Mouse (Mus musculus): ENCODE measurements around the gene Rasal2. TPM values are rescaled to one million over a fixed set of nuclear protein-coding genes. Genes with fewer than 3 reads are reported as not detected.

Rasal2 gene
- polyA plus RNA-seq, 1 experiment from 2014 or later, result 6.2 TPM

DNA sequence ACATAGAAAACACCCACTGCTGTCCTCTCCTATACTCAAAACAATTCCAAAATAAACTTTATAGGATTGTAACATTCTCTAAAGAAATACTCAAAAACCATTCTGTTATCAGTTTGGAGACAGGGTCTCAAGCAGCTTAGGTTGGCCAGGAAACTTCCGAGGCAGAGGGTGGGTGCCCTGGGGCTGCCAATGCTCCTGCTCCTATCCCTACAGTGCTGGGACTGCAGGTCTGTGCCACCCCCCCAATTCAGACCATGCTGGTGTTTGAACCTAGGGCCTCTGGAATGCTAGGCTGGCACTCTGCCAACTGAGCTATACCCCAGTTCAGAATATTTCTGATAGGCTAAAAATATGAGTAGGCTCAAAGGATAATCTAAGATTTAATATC, 274.5 kb downstream of the Rasal2 start:
- Histone ChIP-seq H3K36me3 (no peaks in the 10 kb centered on the region), H3K27me3 (ENCODE audit: low read depth, poor library complexity, severe bottlenecking) (no peaks in the 10 kb centered on the region), H3K4me1 (no peaks in the 10 kb centered on the region), H3K27ac (no peak overlapping the region), H3K4me3 (no peak overlapping the region), H3K9me3 (replicated peaks) (no peaks in the 10 kb centered on the region)
- no peak for DNase-seq (ENCODE audit: low spot score)
- 86% methylated on average over 1 of the region's 1 CpGs for WGBS

DNA sequence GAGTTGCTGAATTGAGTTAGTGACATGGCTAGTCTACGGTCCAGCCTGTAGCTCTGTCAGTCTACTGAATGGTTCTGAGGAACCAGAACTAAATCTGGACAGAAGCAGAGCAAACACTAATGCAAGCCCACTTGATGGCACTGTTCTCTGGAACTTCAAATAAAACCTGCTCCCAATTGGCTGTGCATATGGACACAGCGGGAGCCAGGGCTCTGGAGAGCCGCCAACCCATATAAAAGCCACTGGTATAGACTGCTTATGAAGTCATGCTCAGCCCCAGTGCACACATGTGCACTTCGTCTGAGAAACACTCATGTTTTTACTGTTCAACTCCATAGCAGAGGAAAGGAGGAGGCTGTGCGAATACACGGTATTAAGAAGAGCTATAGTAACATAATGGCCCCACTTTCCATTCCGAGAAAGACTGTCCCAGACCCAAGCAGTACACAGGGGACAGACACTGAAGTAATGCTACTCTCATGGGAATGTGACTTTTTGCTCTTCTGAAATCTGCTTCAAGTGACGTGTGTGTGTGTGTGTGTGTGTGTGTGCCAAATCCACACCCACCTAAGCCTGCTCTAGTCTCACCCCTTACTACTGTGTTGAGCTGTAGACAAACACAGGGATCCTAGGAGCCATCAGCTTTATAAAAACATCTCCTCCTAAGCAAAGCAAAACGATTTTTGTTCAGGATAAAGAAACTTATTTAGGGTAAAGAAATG, 275.1 kb downstream of the Rasal2 start:
- DNase-seq (ENCODE audit: low spot score), result no peak
- H3K27ac ChIP-seq, result no peak overlapping the region
- WGBS, result 90% methylated on average over 9 of the region's 9 CpGs
- H3K4me1 ChIP-seq, result no peaks in the 10 kb centered on the region
- no peaks in the 10 kb centered on the region for H3K27me3 ChIP-seq (ENCODE audit: low read depth, poor library complexity, severe bottlenecking)
- no peaks in the 10 kb centered on the region for H3K9me3 ChIP-seq (replicated peaks)
- H3K4me3 ChIP-seq, result no peak overlapping the region
- no peaks in the 10 kb centered on the region for H3K36me3 ChIP-seq

DNA sequence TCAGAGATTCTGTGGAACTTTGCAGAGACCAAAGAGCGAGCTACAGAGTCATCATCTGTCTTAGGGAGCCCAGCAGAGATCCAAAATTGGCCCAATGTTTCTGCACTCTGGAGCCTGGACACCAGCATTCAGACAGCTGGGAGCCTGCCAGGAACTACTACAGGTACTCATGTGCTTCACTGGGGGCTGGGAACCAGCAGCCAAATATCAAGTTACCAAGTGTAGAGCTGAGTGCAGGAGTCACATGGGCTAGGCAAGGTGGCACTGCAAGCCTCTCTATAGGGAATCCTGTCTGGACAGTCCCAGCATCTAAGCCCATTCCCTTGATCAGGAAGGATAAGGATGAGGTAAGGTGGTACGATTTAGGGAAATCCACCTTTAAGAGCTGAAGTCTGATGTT, 284.2 kb downstream of the Rasal2 start:
- Histone ChIP-seq H3K9me3 (replicated peaks) (no peaks in the 10 kb centered on the region), H3K4me1 (peaks cover 4% of the 10 kb centered on the region; the same call in 1 of the 2 replicates), H3K36me3 (no peaks in the 10 kb centered on the region), H3K27ac (no peak overlapping the region), H3K27me3 (ENCODE audit: low read depth, poor library complexity, severe bottlenecking) (no peaks in the 10 kb centered on the region), H3K4me3 (no peak overlapping the region)
- no peak for DNase-seq (ENCODE audit: low spot score)
- 90% methylated on average over 2 of the region's 2 CpGs for WGBS

DNA sequence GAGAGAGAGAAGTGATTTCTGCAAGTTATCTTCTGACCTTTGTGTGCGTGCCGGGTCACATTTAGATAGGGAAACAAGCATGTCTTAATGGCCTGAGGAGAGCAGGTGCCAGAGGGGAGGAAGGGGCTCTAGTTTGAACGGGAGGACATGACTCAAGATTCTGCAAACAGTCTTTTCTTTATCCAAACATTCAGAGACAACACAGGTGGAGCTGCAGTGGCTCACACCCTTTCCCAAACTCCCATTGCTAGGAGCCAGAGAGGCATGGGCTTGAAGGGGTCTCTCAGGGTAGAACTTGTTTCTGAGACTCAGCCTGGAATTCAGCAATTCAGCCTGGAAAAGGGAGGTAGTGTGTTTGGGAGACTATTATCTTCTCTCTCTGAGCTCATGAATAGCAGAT, 288.6 kb downstream of the Rasal2 start:
- Histone ChIP-seq H3K4me3 (no peak overlapping the region), H3K9me3 (replicated peaks) (no peaks in the 10 kb centered on the region), H3K27me3 (ENCODE audit: low read depth, poor library complexity, severe bottlenecking) (no peaks in the 10 kb centered on the region), H3K4me1 (peaks cover 4% of the 10 kb centered on the region; the same call in 1 of the 2 replicates), H3K36me3 (no peaks in the 10 kb centered on the region), H3K27ac (no peak overlapping the region)
- WGBS, result 92% methylated on average over 3 of the region's 3 CpGs
- DNase-seq (ENCODE audit: low spot score), result no peak

DNA sequence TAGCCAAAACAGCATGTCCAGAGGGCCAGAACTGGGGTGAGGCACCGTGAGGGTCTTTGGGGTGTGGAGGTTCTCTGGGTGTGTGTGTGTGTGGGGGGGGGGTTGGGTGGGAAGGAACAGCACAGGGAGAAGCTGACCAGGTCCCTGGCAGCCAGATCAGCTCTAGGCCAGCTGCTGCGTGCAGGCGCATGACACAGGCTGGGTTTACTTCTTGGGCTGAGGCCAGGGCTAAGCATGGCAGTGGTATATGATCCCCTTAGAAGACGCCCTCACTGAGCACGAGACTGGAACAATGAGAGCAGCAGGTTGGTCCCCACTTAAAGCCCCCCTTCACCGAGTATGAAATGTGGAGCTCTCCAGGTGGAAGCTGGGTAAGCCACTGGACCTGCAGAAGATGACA, 293.2 kb downstream of the Rasal2 start:
- Histone ChIP-seq H3K27ac (no peak overlapping the region), H3K27me3 (ENCODE audit: low read depth, poor library complexity, severe bottlenecking) (no peaks in the 10 kb centered on the region), H3K36me3 (no peaks in the 10 kb centered on the region), H3K4me1 (no peaks in the 10 kb centered on the region), H3K9me3 (replicated peaks) (no peaks in the 10 kb centered on the region), H3K4me3 (no peak overlapping the region)
- no peak for DNase-seq (ENCODE audit: low spot score)
- 92% methylated on average over 6 of the region's 6 CpGs for WGBS

DNA sequence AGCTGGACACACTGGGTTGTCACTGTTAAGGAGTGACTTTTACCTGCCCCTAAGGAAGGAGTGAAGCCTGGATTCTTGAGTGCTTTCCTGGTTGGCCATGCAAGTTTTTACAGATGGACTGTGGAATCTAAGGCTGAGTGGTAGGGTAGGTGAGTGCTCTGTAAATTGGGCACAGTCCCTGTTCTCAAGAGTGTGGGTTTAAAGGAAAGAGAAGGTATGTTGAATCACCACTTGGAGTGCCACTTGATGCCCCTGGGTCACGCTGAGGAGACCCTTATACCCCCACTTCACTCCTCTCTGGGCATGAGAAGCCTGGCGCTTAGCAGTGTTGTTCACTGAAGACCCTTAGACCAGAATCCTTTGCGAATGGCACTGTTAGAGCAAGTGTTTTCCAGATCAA, 295.0 kb downstream of the Rasal2 start:
- WGBS, result 86% methylated on average over 3 of the region's 3 CpGs
- Histone ChIP-seq H3K36me3 (no peaks in the 10 kb centered on the region), H3K4me3 (no peak overlapping the region), H3K27ac (no peak overlapping the region), H3K9me3 (replicated peaks) (no peaks in the 10 kb centered on the region), H3K27me3 (ENCODE audit: low read depth, poor library complexity, severe bottlenecking) (no peaks in the 10 kb centered on the region), H3K4me1 (no peaks in the 10 kb centered on the region)
- DNase-seq (ENCODE audit: low spot score), result no peak

DNA sequence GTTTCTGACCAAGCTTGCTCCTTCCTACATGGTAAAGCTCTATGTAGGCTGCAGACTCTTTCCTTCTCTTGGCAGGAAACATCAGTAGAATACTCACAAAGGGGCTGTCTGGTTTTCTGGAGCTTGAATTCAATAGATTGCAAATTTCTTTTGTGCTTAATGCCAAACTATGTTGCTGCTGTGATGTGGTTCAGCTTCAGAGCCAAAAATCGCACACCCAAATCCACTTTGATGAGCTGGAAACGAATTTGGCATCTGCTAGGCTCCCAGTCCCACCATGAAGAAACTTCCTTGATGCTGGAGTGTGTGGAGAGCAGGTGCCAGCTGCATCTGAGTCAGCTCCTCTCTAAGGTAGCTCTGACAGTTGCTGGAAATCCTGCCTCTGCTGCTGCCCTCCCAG, 297.9 kb downstream of the Rasal2 start:
- no peak for DNase-seq (ENCODE audit: low spot score)
- H3K9me3 ChIP-seq (replicated peaks), result no peaks in the 10 kb centered on the region
- H3K27ac ChIP-seq, result no peak overlapping the region
- no peak overlapping the region for H3K4me3 ChIP-seq
- H3K4me1 ChIP-seq, result no peaks in the 10 kb centered on the region
- 76% methylated on average over 2 of the region's 2 CpGs for WGBS
- H3K27me3 ChIP-seq (ENCODE audit: low read depth, poor library complexity, severe bottlenecking), result no peaks in the 10 kb centered on the region
- no peaks in the 10 kb centered on the region for H3K36me3 ChIP-seq

DNA sequence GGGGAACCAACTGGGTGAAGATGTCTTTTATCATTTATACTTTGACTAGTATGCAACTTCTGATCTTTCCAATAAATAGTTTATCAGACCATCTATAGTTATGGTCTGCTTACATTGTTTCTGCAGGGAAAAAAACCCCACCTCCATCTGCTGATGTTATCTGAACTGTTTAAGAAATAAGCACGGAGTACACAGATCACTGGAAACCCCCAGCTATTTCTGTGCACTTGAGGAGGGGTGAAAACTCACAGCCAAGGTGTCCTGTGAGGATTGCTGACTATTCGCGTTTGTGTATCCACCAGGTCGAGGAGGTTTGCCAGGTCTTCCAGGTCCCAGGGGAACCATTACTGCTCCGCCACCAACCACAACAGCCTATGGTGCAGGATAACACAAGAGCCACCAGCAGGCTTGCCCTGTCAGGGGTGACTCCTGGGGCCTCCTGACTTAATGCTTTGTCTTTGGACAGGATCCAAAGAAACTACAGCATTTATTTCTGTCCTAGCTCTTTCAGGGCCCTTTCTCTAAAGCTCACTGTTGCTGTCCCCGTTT, 302.0 kb downstream of the Rasal2 start:
- no peaks in the 10 kb centered on the region for H3K36me3 ChIP-seq
- no peak overlapping the region for H3K27ac ChIP-seq
- H3K27me3 ChIP-seq (ENCODE audit: low read depth, poor library complexity, severe bottlenecking), result no peaks in the 10 kb centered on the region
- no peaks in the 10 kb centered on the region for H3K4me1 ChIP-seq
- no peaks in the 10 kb centered on the region for H3K9me3 ChIP-seq (replicated peaks)
- WGBS, result 89% methylated on average over 6 of the region's 6 CpGs
- no peak for DNase-seq (ENCODE audit: low spot score)
- H3K4me3 ChIP-seq, result no peak overlapping the region

DNA sequence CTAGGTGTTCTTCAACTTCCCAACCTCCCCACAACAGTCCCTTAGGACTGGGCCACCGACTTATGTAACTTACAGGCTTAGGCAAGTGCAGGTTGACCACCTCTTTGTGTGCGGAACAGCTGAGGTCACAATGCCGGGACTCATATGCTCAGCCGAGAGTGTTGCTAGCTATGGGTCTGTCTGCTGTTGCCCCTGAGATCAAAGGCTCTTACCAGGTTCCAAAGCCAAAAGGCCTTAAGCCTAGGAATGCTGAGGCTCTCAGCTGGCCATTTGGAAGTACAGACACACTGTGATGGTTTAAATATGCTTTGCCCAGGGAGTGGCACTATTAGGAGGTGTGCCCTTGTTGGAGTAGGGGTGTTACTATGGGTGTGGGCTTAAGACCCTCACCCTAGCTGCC, 303.8 kb downstream of the Rasal2 start, which contains the start of gene Tex35:
TSS of gene Tex35 (minus strand) at position 101 of the 400 bp plus-strand sequence.
- no peak for DNase-seq (ENCODE audit: low spot score)
- no peaks in the 10 kb centered on the region for H3K4me1 ChIP-seq
- WGBS, result 82% methylated on average over 4 of the region's 4 CpGs
- H3K36me3 ChIP-seq, result no peaks in the 10 kb centered on the region
- H3K27ac ChIP-seq, result no peak within 1 kb of the TSS
- H3K4me3 ChIP-seq, result no peak within 1 kb of the TSS
- no peaks in the 10 kb centered on the region for H3K27me3 ChIP-seq (ENCODE audit: low read depth, poor library complexity, severe bottlenecking)
- no peaks in the 10 kb centered on the region for H3K9me3 ChIP-seq (replicated peaks)

DNA sequence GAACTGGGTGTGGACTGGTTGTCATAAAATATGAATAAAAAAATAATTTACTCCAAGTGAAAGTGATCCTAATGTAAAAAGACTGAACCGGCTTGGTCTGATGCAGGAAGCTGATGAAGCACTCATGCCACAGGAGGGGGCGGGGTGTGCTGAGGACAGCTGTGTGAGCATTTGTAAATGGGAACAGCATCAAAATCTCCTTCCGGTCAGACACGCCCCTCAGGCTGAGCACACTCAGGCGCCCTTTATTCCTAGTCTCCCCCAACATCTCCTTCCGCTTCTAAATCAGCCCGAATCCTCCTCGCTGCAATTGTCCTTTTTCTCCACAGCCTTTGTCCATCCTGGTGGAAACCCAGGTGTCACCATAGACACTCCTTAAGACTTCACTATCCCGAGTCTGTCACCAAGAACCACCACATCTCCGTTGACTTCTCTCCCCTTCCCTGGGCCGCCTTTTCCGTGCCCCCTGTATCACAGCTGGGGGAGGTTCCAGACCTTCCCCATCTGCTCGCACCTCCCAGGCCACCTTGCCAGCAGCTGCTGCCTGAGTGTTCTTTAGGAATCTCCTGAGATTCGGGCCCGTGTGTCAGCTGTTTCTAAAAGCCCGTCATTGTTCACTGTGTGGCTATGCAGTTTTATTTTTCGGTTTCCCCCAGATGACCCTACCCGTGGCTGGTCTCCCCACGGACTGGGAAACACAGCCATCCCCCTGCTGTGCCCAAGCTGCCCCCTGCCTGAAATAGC, 311.1 kb downstream of the Rasal2 start:
- Histone ChIP-seq H3K9me3 (replicated peaks) (no peaks in the 10 kb centered on the region), H3K27me3 (ENCODE audit: low read depth, poor library complexity, severe bottlenecking) (no peaks in the 10 kb centered on the region), H3K4me1 (peaks cover 9% of the 10 kb centered on the region), H3K4me3 (peak overlapping the region; percentile 35), H3K27ac (no peak overlapping the region; the same call in 1 of the 2 replicates), H3K36me3 (no peaks in the 10 kb centered on the region)
- DNase-seq (ENCODE audit: low spot score), result no peak
- WGBS, result 25% methylated on average over 19 of the region's 19 CpGs

DNA sequence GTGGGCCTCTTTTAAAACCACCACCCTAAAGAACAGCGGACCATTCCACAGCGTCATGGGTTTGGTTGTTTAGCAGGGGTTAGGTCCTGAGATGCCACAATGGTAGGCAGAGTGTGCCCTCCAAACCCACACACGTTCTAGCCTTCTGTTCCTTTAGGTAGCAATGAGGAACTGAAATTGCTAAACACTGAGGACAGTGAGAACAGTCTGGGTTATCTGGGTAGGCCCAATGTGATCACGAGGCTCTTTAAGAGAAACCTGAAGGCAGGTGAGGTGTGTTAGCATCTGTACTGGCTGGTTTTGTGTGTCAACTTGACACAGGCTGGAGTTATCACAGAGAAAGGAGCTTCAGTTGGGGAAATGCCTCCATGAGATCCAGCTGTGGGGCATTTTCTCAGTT, 316.9 kb downstream of the Rasal2 start:
- Histone ChIP-seq H3K4me3 (no peak overlapping the region), H3K36me3 (no peaks in the 10 kb centered on the region), H3K4me1 (no peaks in the 10 kb centered on the region), H3K9me3 (replicated peaks) (no peaks in the 10 kb centered on the region), H3K27me3 (ENCODE audit: low read depth, poor library complexity, severe bottlenecking) (no peaks in the 10 kb centered on the region), H3K27ac (no peak overlapping the region)
- no peak for DNase-seq (ENCODE audit: low spot score)
- WGBS, result 88% methylated on average over 4 of the region's 4 CpGs

DNA sequence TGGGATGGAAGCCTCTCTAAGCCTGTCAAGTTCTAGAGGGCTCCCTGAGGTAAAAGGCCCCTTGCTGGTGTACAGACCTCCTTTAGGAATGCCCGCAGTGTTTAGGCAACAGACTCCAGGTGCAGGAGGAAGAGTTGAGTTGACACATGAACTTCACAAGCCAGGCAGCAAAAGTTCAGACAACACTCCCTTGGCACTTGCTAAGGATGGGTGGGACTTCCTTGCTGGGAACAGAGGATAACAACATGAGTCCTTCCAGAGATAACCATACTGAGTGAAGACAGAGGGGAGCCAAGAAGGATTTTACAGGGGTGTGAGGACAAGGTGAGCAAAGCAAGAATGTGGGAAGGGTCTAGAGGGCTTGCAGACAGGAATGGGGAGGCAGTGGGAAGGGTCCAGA, 319.8 kb downstream of the Rasal2 start:
- H3K27ac ChIP-seq, result no peak overlapping the region
- H3K4me1 ChIP-seq, result no peaks in the 10 kb centered on the region
- DNase-seq (ENCODE audit: low spot score), result no peak
- WGBS, result 94% methylated on average over 1 of the region's 1 CpGs
- H3K4me3 ChIP-seq, result no peak overlapping the region
- no peaks in the 10 kb centered on the region for H3K36me3 ChIP-seq
- no peaks in the 10 kb centered on the region for H3K9me3 ChIP-seq (replicated peaks)
- no peaks in the 10 kb centered on the region for H3K27me3 ChIP-seq (ENCODE audit: low read depth, poor library complexity, severe bottlenecking)

DNA sequence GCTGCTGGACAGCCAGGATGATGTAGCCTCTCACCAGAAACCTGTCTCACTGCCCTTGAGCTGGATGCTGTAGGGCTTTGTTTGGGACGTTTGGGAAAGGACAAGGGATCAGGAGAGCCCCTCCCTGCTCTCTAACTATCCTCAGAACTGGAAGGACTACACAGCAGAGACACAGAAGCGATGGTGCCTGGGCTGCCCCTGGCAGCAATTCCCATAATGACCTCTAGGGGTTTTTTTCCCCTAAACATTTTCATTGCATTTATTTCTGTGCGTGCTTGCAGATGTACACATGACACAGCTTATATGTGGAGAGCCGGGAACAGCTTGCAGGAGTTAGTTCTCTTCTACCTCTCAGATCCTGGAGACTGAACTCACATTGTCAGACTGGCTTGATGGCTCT, 320.3 kb downstream of the Rasal2 start:
- no peak for DNase-seq (ENCODE audit: low spot score)
- 57% methylated on average over 4 of the region's 4 CpGs for WGBS
- H3K4me3 ChIP-seq, result no peak overlapping the region
- no peaks in the 10 kb centered on the region for H3K9me3 ChIP-seq (replicated peaks)
- H3K27me3 ChIP-seq (ENCODE audit: low read depth, poor library complexity, severe bottlenecking), result no peaks in the 10 kb centered on the region
- H3K36me3 ChIP-seq, result no peaks in the 10 kb centered on the region
- H3K4me1 ChIP-seq, result no peaks in the 10 kb centered on the region
- H3K27ac ChIP-seq, result no peak overlapping the region
